Mouse (Mus musculus): ENCODE measurements around the gene Lmx1b. TPM values are rescaled to one million over a fixed set of nuclear protein-coding genes. Genes with fewer than 3 reads are reported as not detected.

The Lmx1b gene
- polyA plus RNA-seq (2015; fragmentation: Nextera tagmentation; extraction: Ambion mirVana) = 0.12 and 0.54 TPM in 2 replicates

DNA sequence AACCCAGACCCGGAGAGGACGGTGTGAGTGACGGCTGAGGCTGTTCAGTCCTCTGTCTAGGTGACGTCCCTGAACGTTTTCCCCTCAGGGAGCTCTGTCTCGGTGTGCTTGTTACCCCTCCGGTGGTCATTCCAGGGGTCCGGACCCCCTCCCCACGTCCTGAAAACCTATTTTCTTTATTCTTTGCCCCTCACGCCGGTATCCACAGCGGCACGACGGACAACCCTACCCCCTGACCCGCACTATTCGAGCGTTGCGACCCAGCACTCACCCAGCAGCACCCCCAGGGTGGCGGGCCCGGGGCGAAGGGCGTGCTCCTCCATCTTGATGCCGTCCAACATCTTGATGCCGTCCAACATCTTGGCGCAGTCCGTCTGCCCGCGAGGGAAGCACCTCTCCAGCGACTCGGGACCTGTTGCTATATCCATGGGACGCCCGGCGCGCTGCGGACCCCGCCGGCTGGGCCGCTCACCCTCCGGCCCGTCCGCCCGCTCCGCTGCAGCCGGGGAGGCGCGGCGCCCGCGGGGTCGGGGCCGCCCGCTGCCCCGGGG lies at the start of gene Lmx1b:
Lmx1b (minus strand) TSS at position 341 of the 551 bp plus-strand sequence.
- Histone ChIP-seq H3K4me1 (peaks cover 30% of the 10 kb centered on the region), H3K4me2 (peak within 1 kb of the TSS; percentile 61), H3K4me3 (peak within 1 kb of the TSS; percentile 40), H3K9ac (peak within 1 kb of the TSS; percentile 34; the same call in 1 of the 2 replicates), H3K27ac (no peak within 1 kb of the TSS), H3K36me3 (ENCODE audit: poor library complexity, severe bottlenecking) (no peaks in the 10 kb centered on the region), H3K9me3 (replicated peaks) (no peaks in the 10 kb centered on the region), H3K27me3 (peaks cover 100% of the 10 kb centered on the region)
- no peak for ATAC-seq
- 2% methylated on average over 50 of the region's 53 CpGs for WGBS

DNA sequence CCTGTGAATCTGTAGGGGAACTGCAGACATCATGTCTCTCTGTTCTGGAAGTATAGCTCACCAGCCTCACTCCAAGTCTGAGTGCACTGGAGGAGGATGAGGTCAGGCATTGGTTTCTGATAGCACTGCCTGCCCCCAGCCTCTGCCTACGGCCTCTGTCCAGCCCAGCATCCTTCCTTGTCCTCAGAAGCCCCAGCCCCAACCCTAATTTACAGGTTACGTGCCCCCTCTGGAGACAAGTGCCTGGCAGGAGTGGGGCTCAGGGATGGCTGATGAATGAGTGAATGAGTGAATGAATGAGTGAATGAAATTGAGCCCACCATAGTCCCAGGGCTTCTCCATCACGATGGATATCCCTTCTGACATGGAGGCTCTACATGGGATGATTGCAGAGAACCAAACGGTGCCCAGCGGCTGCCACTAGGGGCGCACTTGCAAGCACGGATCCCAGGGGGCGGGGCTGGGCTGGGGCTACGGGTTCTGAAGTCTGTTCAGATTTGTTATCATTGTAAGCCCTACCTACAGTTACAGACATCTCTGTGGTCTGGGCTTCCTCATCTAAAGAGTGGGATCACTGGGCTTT lies 49.7 kb upstream of the Lmx1b start:
- peaks cover 15% of the 10 kb centered on the region for H3K4me1 ChIP-seq
- H3K4me2 ChIP-seq = no peak overlapping the region
- H3K27ac ChIP-seq = no peak overlapping the region
- no peak overlapping the region for H3K9ac ChIP-seq
- H3K27me3 ChIP-seq = peaks cover 25% of the 10 kb centered on the region
- 0 out of 2 replicates have a peak, but pooled peaks cover 7% of the 10 kb centered on the region for H3K9me3 ChIP-seq (replicated peaks)
- H3K4me3 ChIP-seq = no peak overlapping the region
- ATAC-seq = peak; percentile 38; the same call in 1 of the 2 replicates
- no peaks in the 10 kb centered on the region for H3K36me3 ChIP-seq (ENCODE audit: poor library complexity, severe bottlenecking)
- 35% methylated on average over 9 of the region's 9 CpGs for WGBS

DNA sequence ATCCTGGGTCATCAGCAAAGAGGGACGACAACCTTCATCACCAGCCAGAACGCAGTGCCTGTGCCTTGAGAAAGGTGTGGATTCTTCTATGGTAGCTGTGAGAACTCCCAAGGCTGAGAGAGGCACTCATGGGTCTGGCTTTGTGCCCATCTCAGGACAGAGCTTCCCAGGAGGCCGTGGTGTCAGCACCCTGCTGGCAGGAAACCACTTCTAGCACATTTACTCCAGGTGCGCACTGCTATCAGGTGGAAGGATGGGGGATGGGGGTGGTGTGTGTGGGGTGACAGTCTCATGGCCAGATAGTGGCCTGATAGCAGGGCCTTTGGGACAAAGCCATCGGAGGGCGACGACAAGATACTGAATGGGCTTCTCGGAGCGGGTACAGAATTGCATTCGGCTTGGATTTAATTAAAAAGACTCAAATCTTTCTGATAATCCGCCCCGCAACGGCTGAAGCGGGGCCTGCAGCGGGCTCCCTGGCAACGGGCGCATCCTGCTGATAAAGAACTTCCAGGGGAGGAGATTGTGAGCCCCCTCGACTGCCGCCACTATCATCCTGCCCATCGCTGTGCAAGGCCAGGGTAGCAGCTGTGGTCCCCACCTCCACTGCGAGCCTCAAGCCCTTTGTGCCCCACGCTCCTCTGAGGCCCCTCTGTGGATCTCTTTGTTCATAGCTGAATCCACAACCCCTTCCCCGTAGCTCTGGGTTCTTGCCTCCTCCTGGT lies 49.0 kb upstream of the Lmx1b start:
- Histone ChIP-seq H3K4me2 (no peak overlapping the region), H3K36me3 (ENCODE audit: poor library complexity, severe bottlenecking) (no peaks in the 10 kb centered on the region), H3K9me3 (replicated peaks) (0 out of 2 replicates have a peak, but pooled peaks cover 7% of the 10 kb centered on the region), H3K4me3 (no peak overlapping the region), H3K9ac (peak overlapping the region; percentile 22; the same call in 1 of the 2 replicates), H3K4me1 (peaks cover 15% of the 10 kb centered on the region), H3K27ac (0 out of 2 replicates have a peak overlapping the region, but pooled peaks have one; percentile 32), H3K27me3 (peaks cover 25% of the 10 kb centered on the region)
- no peak for ATAC-seq
- WGBS = 29% methylated on average over 23 of the region's 23 CpGs

GRCm38 (mm10) chr2:33683594-33683993 lies 43.3 kb upstream of the Lmx1b start:
- 46% methylated on average over 4 of the region's 4 CpGs for WGBS
- ATAC-seq = 0 out of 2 replicates have a peak, but pooled peaks have one; percentile 43
- Histone ChIP-seq H3K27ac (no peak overlapping the region), H3K4me2 (no peak overlapping the region), H3K9me3 (replicated peaks) (0 out of 2 replicates have a peak, but pooled peaks cover 7% of the 10 kb centered on the region), H3K4me3 (no peak overlapping the region), H3K27me3 (peaks cover 22% of the 10 kb centered on the region), H3K36me3 (ENCODE audit: poor library complexity, severe bottlenecking) (no peaks in the 10 kb centered on the region), H3K4me1 (peaks cover 8% of the 10 kb centered on the region; the same call in 1 of the 2 replicates), H3K9ac (0 out of 2 replicates have a peak overlapping the region, but pooled peaks have one; percentile 6)

DNA sequence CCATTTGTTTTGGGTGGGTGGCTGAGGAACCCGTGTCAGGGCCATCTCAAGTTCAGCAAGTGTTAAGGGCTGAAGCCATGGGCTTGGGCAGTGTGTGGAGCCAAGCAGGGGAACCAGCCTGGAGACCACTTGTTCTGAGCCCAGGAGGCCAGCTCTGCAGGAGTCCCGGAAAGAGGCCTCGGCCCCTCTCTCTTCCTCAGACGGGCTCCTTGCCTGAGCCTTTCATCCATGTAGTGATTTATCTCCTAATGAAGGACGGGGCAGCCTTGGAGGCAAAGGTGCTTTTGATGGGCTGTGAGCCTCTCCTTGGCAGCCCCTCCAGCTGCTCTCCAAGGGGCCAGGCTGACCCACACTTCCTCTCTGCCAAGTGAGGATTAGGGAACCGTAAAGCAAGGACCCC lies 42.8 kb upstream of the Lmx1b start:
- Histone ChIP-seq H3K9ac (no peak overlapping the region), H3K36me3 (ENCODE audit: poor library complexity, severe bottlenecking) (no peaks in the 10 kb centered on the region), H3K4me1 (peaks cover 7% of the 10 kb centered on the region; the same call in 1 of the 2 replicates), H3K4me2 (no peak overlapping the region), H3K9me3 (replicated peaks) (0 out of 2 replicates have a peak, but pooled peaks cover 7% of the 10 kb centered on the region), H3K27me3 (peaks cover 17% of the 10 kb centered on the region; the same call in 1 of the 2 replicates), H3K4me3 (no peak overlapping the region), H3K27ac (no peak overlapping the region)
- ATAC-seq = no peak
- 38% methylated on average over 6 of the region's 6 CpGs for WGBS

GRCm38 (mm10) chr2:33682219-33682618 lies 41.9 kb upstream of the Lmx1b start:
- 12% methylated on average over 4 of the region's 4 CpGs for WGBS
- no peak overlapping the region for H3K4me2 ChIP-seq
- no peak overlapping the region for H3K27ac ChIP-seq
- peaks cover 7% of the 10 kb centered on the region; the same call in 1 of the 2 replicates for H3K4me1 ChIP-seq
- no peaks in the 10 kb centered on the region for H3K36me3 ChIP-seq (ENCODE audit: poor library complexity, severe bottlenecking)
- H3K27me3 ChIP-seq = 0 out of 2 replicates have a peak, but pooled peaks cover 16% of the 10 kb centered on the region
- H3K9me3 ChIP-seq (replicated peaks) = 0 out of 2 replicates have a peak, but pooled peaks cover 5% of the 10 kb centered on the region
- H3K9ac ChIP-seq = no peak overlapping the region
- H3K4me3 ChIP-seq = no peak overlapping the region
- no peak for ATAC-seq

GRCm38 (mm10) chr2:33678950-33679654 lies 38.8 kb upstream of the Lmx1b start:
- Histone ChIP-seq H3K4me2 (no peak overlapping the region), H3K36me3 (ENCODE audit: poor library complexity, severe bottlenecking) (no peaks in the 10 kb centered on the region), H3K9ac (no peak overlapping the region), H3K9me3 (replicated peaks) (no peaks in the 10 kb centered on the region), H3K4me1 (peaks cover 7% of the 10 kb centered on the region; the same call in 1 of the 2 replicates), H3K27ac (no peak overlapping the region), H3K27me3 (0 out of 2 replicates have a peak, but pooled peaks cover 18% of the 10 kb centered on the region), H3K4me3 (no peak overlapping the region)
- WGBS = 75% methylated on average over 12 of the region's 12 CpGs
- ATAC-seq = no peak

- no peak overlapping the region for H3K4me3 ChIP-seq
- H3K36me3 ChIP-seq (ENCODE audit: poor library complexity, severe bottlenecking) = no peaks in the 10 kb centered on the region
- ATAC-seq = no peak
- no peak overlapping the region for H3K9ac ChIP-seq
- H3K27me3 ChIP-seq = 0 out of 2 replicates have a peak, but pooled peaks cover 8% of the 10 kb centered on the region
- H3K4me1 ChIP-seq = no peaks in the 10 kb centered on the region
- H3K9me3 ChIP-seq (replicated peaks) = no peaks in the 10 kb centered on the region
- 86% methylated on average over 10 of the region's 10 CpGs for WGBS
- no peak overlapping the region for H3K27ac ChIP-seq
- H3K4me2 ChIP-seq = no peak overlapping the region
Observed at GRCm38 (mm10) chr2:33672701-33673472, 32.6 kb upstream of the Lmx1b start.

DNA sequence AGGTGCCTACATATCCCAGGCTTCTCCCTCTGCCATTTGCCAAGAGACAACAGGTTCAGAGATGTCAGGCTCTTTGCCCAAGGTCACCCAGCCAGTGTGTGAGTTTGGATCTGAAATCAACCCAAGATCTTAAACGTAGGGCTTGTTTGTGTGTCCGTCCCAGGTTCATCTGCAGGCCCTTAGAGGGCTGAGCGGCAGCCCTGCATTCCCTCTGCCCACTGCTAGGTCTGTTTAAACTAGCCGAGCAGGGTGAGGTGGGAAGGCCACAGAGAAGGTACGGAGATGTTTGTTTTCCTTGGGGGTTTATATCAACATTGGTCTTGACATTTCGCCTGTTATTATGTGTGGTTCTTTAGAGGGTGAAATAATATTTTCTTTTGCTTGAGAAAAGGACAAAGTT lies 28.4 kb upstream of the Lmx1b start:
- Histone ChIP-seq H3K27ac (no peak overlapping the region), H3K4me1 (peaks cover 14% of the 10 kb centered on the region), H3K9ac (no peak overlapping the region), H3K9me3 (replicated peaks) (no peaks in the 10 kb centered on the region), H3K36me3 (ENCODE audit: poor library complexity, severe bottlenecking) (no peaks in the 10 kb centered on the region), H3K4me3 (no peak overlapping the region), H3K4me2 (no peak overlapping the region), H3K27me3 (peaks cover 20% of the 10 kb centered on the region; the same call in 1 of the 2 replicates)
- ATAC-seq = no peak
- 86% methylated on average over 6 of the region's 6 CpGs for WGBS

DNA sequence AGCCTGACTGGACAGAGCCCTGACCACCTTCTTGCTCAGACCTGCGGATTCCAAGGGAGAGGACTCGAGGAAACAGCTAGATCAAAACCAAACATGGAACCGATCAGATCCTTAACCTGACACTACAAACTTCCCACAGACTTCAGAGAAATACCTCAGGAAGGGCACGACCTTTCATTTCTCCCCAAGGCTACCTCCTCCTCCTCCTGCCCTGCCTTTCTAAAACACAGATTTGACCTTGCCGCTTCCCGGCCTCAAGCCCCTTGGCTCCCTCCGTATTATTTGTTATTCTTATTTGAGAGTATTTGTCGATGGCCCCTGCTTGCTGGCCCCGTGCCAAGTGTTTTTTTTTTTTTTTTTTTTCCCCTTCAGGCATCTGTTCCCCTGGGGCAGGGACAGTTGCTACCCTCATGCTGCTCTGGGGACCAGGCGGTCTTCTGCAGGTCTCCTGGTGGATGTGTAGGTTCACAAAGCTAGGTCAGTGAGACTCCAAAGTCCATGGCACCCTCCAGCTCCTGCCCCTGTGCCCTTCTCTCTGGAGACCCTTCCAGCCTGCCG lies 26.2 kb upstream of the Lmx1b start:
- Histone ChIP-seq H3K4me1 (peaks cover 14% of the 10 kb centered on the region), H3K36me3 (ENCODE audit: poor library complexity, severe bottlenecking) (no peaks in the 10 kb centered on the region)
- no peak for ATAC-seq

More for the DNA sequence above, 26.2 kb upstream of the Lmx1b start:
- 52% methylated on average over 11 of the region's 11 CpGs for WGBS
- Histone ChIP-seq H3K9me3 (replicated peaks) (no peaks in the 10 kb centered on the region), H3K27ac (no peak overlapping the region), H3K4me3 (no peak overlapping the region), H3K9ac (no peak overlapping the region), H3K27me3 (peaks cover 14% of the 10 kb centered on the region; the same call in 1 of the 2 replicates), H3K4me2 (no peak overlapping the region)
